Mouse (Mus musculus): ENCODE results near the gene Mthfr. TPM values are rescaled to one million over a fixed set of nuclear protein-coding genes. Genes with fewer than 3 reads are reported as not detected.

Gene Mthfr
- total and polyA plus RNA-seq, 3 experiments, result 7.4 to 15.5 TPM; not detected in 1

GRCm38 (mm10) chr4:148092551-148093271 is 53.8 kb downstream of the Mthfr start:
- TF ChIP-seq E2F4 (IDR thresholded peaks at IDR 0.05; ENCODE audit: borderline replicate concordance, low read depth, low read length) (no peak), TAL1 (IDR thresholded peaks at IDR 0.05; ENCODE audit: low read length) (no peak), NELFE (IDR thresholded peaks at IDR 0.05; ENCODE audit: low read depth, low read length) (no peak), CHD1 (IDR thresholded peaks at IDR 0.05; ENCODE audit: low read depth, low read length) (no peak), EP300 (IDR thresholded peaks at IDR 0.05; ENCODE audit: low read depth in 1 of 2, low read length in 2 of 2) (no peak), USF1 (IDR thresholded peaks at IDR 0.05; ENCODE audit: low read depth, low read length) (no peak), NRF1 (IDR thresholded peaks at IDR 0.05; ENCODE audit: insufficient read depth, low read depth, low read length, poor library complexity, severe bottlenecking) (no peak), RAD21 (IDR thresholded peaks at IDR 0.05; ENCODE audit: low read depth, low read length) (no peak), HCFC1 (IDR thresholded peaks at IDR 0.05; ENCODE audit: low read depth, low read length) (no peak), POLR2AphosphoS2 (IDR thresholded peaks at IDR 0.05; ENCODE audit: low read length) (no peak), BHLHE40 (IDR thresholded peaks at IDR 0.05; ENCODE audit: borderline replicate concordance, low read depth, low read length) (no peak), GATA1 (IDR thresholded peaks at IDR 0.05; ENCODE audit: low read depth, low read length) (no peak), ETS1 (IDR thresholded peaks at IDR 0.05; ENCODE audit: low read depth, low read length) (no peak), MYB (IDR thresholded peaks at IDR 0.05; ENCODE audit: low read depth, low read length) (no peak), SMC3 (IDR thresholded peaks at IDR 0.05; ENCODE audit: low read depth, low read length) (no peak)
- Histone ChIP-seq H3K9ac (ENCODE audit: control insufficient read depth, low read depth, low read length, poor library complexity, severe bottlenecking) (no peak overlapping the region), H3K9me3 (replicated peaks; ENCODE audit: insufficient read depth, low read length) (no peaks in the 10 kb centered on the region), H3K4me3 (ENCODE audit: control insufficient read depth in 1 of 2, insufficient read depth in 1 of 2, low read depth in 2 of 2, low read length in 2 of 2) (no peak overlapping the region), H3K4me1 (ENCODE audit: control insufficient read depth in 1 of 2, insufficient read depth in 2 of 2, low read length in 2 of 2) (no peaks in the 10 kb centered on the region), H3K79me2 (ENCODE audit: control insufficient read depth, insufficient read depth, low read length, poor library complexity) (peaks cover under 1% of the 10 kb centered on the region; the same call in 1 of the 2 replicates), H3K27me3 (ENCODE audit: control insufficient read depth in 1 of 2, insufficient read depth in 2 of 2, low read length in 2 of 2) (no peaks in the 10 kb centered on the region), H3K27ac (ENCODE audit: control insufficient read depth, low read depth, low read length) (no peak overlapping the region), H3K36me3 (ENCODE audit: control insufficient read depth in 1 of 2, insufficient read depth in 2 of 2, low read length in 2 of 2) (peaks cover 0 to 2% of the 10 kb centered on the region in 2 experiments; a peak in 1 of 4 replicates)
- DNase-seq (ENCODE audit: low read depth, low spot score), result no peak

GRCm38 (mm10) chr4:148094161-148094560 is 55.3 kb downstream of the Mthfr start:
- DNase-seq (ENCODE audit: low read depth, low spot score), result no peak
- no peaks in the 10 kb centered on the region for H3K36me3 ChIP-seq (ENCODE audit: control insufficient read depth in 1 of 2, insufficient read depth in 2 of 2, low read length in 2 of 2)
- no peaks in the 10 kb centered on the region for H3K79me2 ChIP-seq (ENCODE audit: control insufficient read depth, insufficient read depth, low read length, poor library complexity)
- H3K9me3 ChIP-seq (replicated peaks; ENCODE audit: insufficient read depth, low read length), result no peaks in the 10 kb centered on the region
- no peak overlapping the region for H3K9ac ChIP-seq (ENCODE audit: control insufficient read depth, low read depth, low read length, poor library complexity, severe bottlenecking)
- H3K4me1 ChIP-seq (ENCODE audit: control insufficient read depth in 1 of 2, insufficient read depth in 2 of 2, low read length in 2 of 2), result no peaks in the 10 kb centered on the region
- TF ChIP-seq CTCF (IDR thresholded peaks at IDR 0.05 in 2 of 3, conservative IDR thresholded peaks at IDR 0.05 in 1 of 3; ENCODE audit: control insufficient read depth in 1 of 3, insufficient read depth in 1 of 3, low read depth in 2 of 3, low read length in 3 of 3, poor library complexity in 1 of 3, severe bottlenecking in 1 of 3) (peak in 1 of 3 experiments; percentile 28; a peak in 2 of 6 replicates), POLR2A (IDR thresholded peaks at IDR 0.05; ENCODE audit: control insufficient read depth in 1 of 2, insufficient read depth in 1 of 2, low read depth in 1 of 2, low read length in 2 of 2, poor library complexity in 1 of 2) (no peak)
- H3K4me3 ChIP-seq (ENCODE audit: control insufficient read depth in 1 of 2, insufficient read depth in 1 of 2, low read depth in 2 of 2, low read length in 2 of 2), result no peak overlapping the region
- H3K27ac ChIP-seq (ENCODE audit: control insufficient read depth, low read depth, low read length), result no peak overlapping the region
- H3K27me3 ChIP-seq (ENCODE audit: control insufficient read depth in 1 of 2, insufficient read depth in 2 of 2, low read length in 2 of 2), result no peaks in the 10 kb centered on the region
